Mouse (Mus musculus) neural tube, embryonic 15.5 days (tissue): ENCODE results near the gene Gpr173. TPM values are rescaled to one million over a fixed set of nuclear protein-coding genes. Genes with fewer than 3 reads are reported as not detected.
A peak's percentile ranks its signal among the peaks of the same experiment; 100 is the strongest.
"Not testable (repeated sequence)": the region's sequence is repeated elsewhere in the genome, so short reads cannot be mapped to it uniquely, and the experiment has no call there.

Experiments
- ATAC-seq: fragments of 200-750 bp; cut with Nextera tagmentation; 2 replicates; pipeline ENCODE4 v1.8.0; 2017; ENCODE audit warnings: mild to moderate bottlenecking, moderate TSS enrichment, moderate library complexity; ENCODE audit not compliant: low FRiP score
- H3K27ac ChIP-seq: fragments of 300-500 bp; sonication (generic); replicated peaks from 2 replicates; pipeline ENCODE4 v1.5.1; 2015; ENCODE audit warnings: mild to moderate bottlenecking, inconsistent platforms
- H3K27me3 ChIP-seq: fragments of 300-500 bp; sonication (generic); replicated peaks from 2 replicates; pipeline ENCODE4 v1.6.1; 2015; ENCODE audit warnings: inconsistent platforms
- H3K36me3 ChIP-seq: fragments of 300-500 bp; sonication (generic); 2 replicates; pipeline ENCODE4 v1.6.1; 2015; ENCODE audit warnings: inconsistent platforms
- H3K4me1 ChIP-seq: fragments of 300-500 bp; sonication (generic); 2 replicates; pipeline ENCODE4 v1.6.1; 2015; ENCODE audit warnings: inconsistent platforms
- H3K4me2 ChIP-seq: fragments of 300-500 bp; sonication (generic); 2 replicates; pipeline ENCODE4 v1.6.1; 2015; ENCODE audit warnings: inconsistent platforms, mild to moderate bottlenecking, moderate library complexity
- H3K4me3 ChIP-seq: fragments of 300-500 bp; sonication (generic); replicated peaks from 2 replicates; pipeline ENCODE4 v1.5.1; 2015; ENCODE audit warnings: mild to moderate bottlenecking, inconsistent platforms
- H3K9ac ChIP-seq: fragments of 300-500 bp; sonication (generic); replicated peaks from 2 replicates; pipeline ENCODE4 v1.6.1; 2015; ENCODE audit warnings: mild to moderate bottlenecking, inconsistent platforms
- H3K9me3 ChIP-seq: fragments of 300-500 bp; sonication (generic); replicated peaks from 2 replicates; pipeline ENCODE4 v1.6.1; 2016; ENCODE audit warnings: inconsistent platforms
- WGBS: fragments of 180-500 bp; shearing (Covaris S2); methylation state at CpG from one replicate; pipeline ENCODE4 v1.1.7; 2015; ENCODE audit warnings: mixed read lengths; 5-methylcytosine and 5-hydroxymethylcytosine counted together
- polyA plus RNA-seq: library from polyadenylated mRNA; unstranded; fragments of >200 nt; fragmentation: Nextera tagmentation; extraction: Ambion mirVana; gene quantifications from 2 replicates; pipeline ENCODE4 v1.2.1, GENCODE M21; 2015

Gene Gpr173
- polyA plus RNA-seq, 1 experiment from 2014 or later = 8.4 TPM

- Histone ChIP-seq H3K27me3 (peaks cover 40% of the 10 kb centered on the region), H3K9me3 (no peaks in the 10 kb centered on the region), H3K4me1 (peaks cover 38% of the 10 kb centered on the region), H3K9ac (peak overlapping the region; percentile 40), H3K36me3 (peaks cover 11% of the 10 kb centered on the region; the same call in 1 of the 2 replicates), H3K4me3 (peak overlapping the region; percentile 22), H3K27ac (peak overlapping the region; percentile 88), H3K4me2 (peak overlapping the region; percentile 56)
- WGBS = 15% methylated on average over 33 of the region's 33 CpGs
- ATAC-seq = peak; percentile 99
Measured at GRCm38 (mm10) chrX:152336546-152337332, 31.8 kb downstream of the Gpr173 start.

DNA sequence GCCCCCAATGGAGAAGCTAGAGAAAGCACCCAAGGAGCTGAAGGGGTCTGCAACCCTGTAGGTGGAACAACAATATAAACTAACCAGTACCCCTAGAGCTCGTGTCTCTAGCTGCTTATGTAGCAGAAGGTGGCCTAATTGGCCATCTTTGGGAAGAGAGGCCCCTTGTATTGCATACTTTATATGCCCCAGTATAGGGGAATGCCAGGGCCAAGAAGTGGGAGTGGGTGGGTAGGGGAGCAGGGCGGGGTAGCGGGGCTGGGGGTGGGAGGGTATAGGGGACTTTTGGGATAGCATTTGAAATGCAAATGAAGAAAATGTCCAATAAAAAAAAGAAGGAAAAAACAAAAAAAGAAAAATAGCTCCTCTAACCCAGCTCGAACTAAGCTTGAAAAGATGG, 32.4 kb downstream of the Gpr173 start:
- Histone ChIP-seq H3K27ac (peak overlapping the region; percentile 88), H3K36me3 (peaks cover 11% of the 10 kb centered on the region; the same call in 1 of the 2 replicates), H3K4me2 (peak overlapping the region; percentile 56; the same call in 1 of the 2 replicates), H3K4me1 (peaks cover 35% of the 10 kb centered on the region), H3K27me3 (peaks cover 40% of the 10 kb centered on the region)
- 59% methylated on average over 4 of the region's 4 CpGs for WGBS
- not testable (repeated sequence) for H3K9me3 ChIP-seq, H3K9ac ChIP-seq, H3K4me3 ChIP-seq
- peak; percentile 30 for ATAC-seq

DNA sequence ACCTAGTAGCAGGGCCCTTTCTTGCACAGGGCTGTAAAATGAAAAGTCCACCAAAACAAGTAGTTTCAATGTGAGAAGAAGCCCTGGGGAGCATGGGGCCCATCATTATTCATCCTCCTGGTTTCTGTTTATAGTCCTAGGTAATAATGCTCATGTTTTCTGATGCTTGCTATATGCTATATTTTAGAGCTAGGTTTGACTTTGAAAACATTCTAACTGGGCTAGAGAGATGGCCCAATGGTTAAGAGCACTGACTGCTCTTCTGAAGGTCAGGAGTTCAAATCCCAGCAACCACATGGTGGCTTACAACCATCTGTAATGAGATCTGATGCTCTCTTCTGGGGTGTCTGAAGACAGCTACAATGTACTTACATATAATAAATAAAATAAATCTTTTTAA, 39.1 kb downstream of the Gpr173 start:
- not testable (repeated sequence) for H3K27ac ChIP-seq, H3K4me2 ChIP-seq, H3K36me3 ChIP-seq, H3K9me3 ChIP-seq, ATAC-seq, H3K9ac ChIP-seq, H3K4me3 ChIP-seq
- H3K4me1 ChIP-seq = peaks cover 11% of the 10 kb centered on the region
- H3K27me3 ChIP-seq = peaks cover 46% of the 10 kb centered on the region

DNA sequence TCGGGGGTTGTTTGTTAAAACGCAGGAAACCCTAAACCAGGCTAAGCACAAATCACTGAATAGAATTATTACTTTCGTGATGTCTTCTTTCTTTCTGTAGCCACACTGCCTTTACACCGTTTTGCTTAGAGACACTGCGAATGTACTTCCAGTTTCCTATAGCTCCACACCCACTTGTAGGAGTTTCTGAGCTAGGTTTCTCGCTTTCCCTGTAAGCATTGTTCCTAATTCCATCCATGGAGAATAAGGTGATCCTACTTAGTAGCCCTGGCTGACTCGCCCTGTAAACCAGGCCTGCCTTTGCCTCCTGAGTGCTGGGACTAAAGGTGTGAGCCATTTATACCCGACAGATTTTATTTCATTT, 40.8 kb downstream of the Gpr173 start:
- Histone ChIP-seq H3K9ac (no peak overlapping the region; the same call in 1 of the 2 replicates), H3K9me3 (no peaks in the 10 kb centered on the region), H3K4me2 (peak overlapping the region; percentile 57), H3K4me3 (peak overlapping the region; percentile 53), H3K27me3 (peaks cover 38% of the 10 kb centered on the region), H3K27ac (peak overlapping the region; percentile 58), H3K4me1 (peaks cover 11% of the 10 kb centered on the region), H3K36me3 (no peaks in the 10 kb centered on the region)
- WGBS = 23% methylated on average over 8 of the region's 8 CpGs
- ATAC-seq = peak; percentile 11; the same call in 1 of the 2 replicates

DNA sequence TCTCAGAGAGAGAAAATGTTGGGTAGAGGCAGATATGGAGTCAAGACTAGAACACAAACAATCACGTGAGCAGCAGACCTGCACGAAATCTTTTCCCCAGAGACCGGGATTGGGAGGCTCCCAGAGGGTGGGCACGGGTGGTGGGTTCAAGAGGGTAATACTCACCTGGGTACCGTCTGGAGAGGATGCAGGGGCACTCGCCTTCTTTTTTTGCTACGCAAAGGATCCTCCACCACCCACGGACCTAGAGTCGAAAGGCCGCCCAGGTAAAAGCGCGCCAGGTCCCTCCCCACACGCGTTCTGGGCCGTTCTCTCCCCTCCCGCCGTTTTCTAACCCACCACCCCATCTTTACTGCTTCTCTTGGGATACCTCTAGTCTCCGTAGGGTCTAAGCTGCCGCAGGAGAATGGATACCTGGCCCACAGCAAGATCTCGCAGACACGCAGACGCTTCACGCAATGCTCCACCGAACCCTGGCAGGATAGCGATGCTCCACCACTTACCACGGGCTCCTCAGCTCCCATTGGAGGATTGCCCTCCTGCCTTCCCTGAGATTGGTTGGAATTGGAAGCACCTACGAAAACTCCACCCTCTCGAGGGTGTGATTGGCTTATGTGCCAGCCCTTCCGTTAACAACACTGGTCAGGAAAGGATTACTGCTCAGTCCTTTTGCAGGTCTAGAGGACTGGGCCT, 41.4 kb downstream of the Gpr173 start, which contains the start of gene Kantr:
Gene Kantr, minus strand, starts transcription at position 500 of the 693 bp plus-strand sequence.
- Histone ChIP-seq H3K4me3 (peak within 1 kb of the TSS; percentile 53), H3K27me3 (peaks cover 38% of the 10 kb centered on the region), H3K9ac (peak within 1 kb of the TSS; percentile 61), H3K27ac (peak within 1 kb of the TSS; percentile 77), H3K4me2 (peak within 1 kb of the TSS; percentile 57), H3K36me3 (no peaks in the 10 kb centered on the region), H3K4me1 (peaks cover 11% of the 10 kb centered on the region), H3K9me3 (no peaks in the 10 kb centered on the region)
- 22% methylated on average over 29 of the region's 29 CpGs for WGBS
- ATAC-seq = peak; percentile 100

GRCm38 (mm10) chrX:152323584-152323983, 44.9 kb downstream of the Gpr173 start:
- Histone ChIP-seq H3K4me1 (peaks cover 11% of the 10 kb centered on the region), H3K4me3 (no peak overlapping the region), H3K27me3 (peaks cover 23% of the 10 kb centered on the region), H3K27ac (no peak overlapping the region), H3K4me2 (no peak overlapping the region), H3K9ac (no peak overlapping the region), H3K36me3 (no peaks in the 10 kb centered on the region), H3K9me3 (no peaks in the 10 kb centered on the region)
- no peak for ATAC-seq
- WGBS = 100% methylated on average over 1 of the region's 1 CpGs

- H3K4me2 ChIP-seq = no peak overlapping the region
- no peak overlapping the region for H3K9ac ChIP-seq
- peaks cover 18% of the 10 kb centered on the region for H3K27me3 ChIP-seq
- WGBS = 53% methylated on average over 2 of the region's 2 CpGs
- no peak overlapping the region for H3K4me3 ChIP-seq
- no peak overlapping the region for H3K27ac ChIP-seq
- no peak for ATAC-seq
- no peaks in the 10 kb centered on the region for H3K9me3 ChIP-seq
- peaks cover 10% of the 10 kb centered on the region for H3K4me1 ChIP-seq
- H3K36me3 ChIP-seq = no peaks in the 10 kb centered on the region
Measured at GRCm38 (mm10) chrX:152322776-152323175, 45.7 kb downstream of the Gpr173 start.

DNA sequence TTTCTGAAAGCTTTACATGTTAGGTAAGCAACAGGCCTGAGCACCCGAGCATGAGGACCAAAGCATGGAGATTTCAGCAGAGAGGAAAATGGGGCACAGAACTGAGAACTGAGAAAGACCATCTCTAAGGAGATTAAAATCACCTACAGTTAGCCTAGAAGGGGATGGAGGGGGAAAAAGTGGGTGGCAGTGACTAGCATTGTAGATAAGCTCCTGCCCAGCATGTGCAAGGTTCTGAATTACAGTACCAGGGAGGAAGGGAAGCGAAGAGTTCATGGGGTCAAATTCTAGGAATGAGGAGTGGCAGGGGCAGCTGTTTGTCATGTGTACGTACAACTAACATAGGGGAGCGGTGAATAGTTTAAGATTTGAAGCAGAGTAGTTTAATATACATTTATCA, 48.0 kb downstream of the Gpr173 start:
- 93% methylated on average over 4 of the region's 4 CpGs for WGBS

DNA sequence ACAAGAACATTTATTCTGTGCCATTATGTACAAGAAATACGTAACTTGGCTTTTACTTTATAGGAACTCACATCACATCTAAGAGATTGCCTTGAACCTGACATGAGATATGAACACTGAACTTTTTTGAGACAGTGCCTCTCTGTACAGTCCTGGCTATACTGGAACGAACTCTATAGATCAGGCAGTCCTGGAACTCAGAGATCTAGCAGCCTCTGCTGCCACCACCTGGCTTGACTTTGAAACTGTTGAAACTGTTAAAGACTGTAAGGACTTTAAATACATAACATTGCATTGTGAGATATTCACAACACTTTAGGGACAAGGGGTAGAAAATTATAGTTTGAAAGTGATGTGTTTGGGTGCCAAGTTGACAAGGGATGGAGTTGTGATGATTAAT, 60.6 kb downstream of the Gpr173 start:
- WGBS = 56% methylated on average over 2 of the region's 2 CpGs
- Histone ChIP-seq H3K27me3 (peaks cover 22% of the 10 kb centered on the region), H3K4me1 (no peaks in the 10 kb centered on the region), H3K9me3 (no peaks in the 10 kb centered on the region), H3K36me3 (no peaks in the 10 kb centered on the region), H3K4me3 (no peak overlapping the region), H3K4me2 (no peak overlapping the region), H3K9ac (no peak overlapping the region), H3K27ac (no peak overlapping the region)
- ATAC-seq = no peak

More for the DNA sequence above, 48.0 kb downstream of the Gpr173 start:
- no peak overlapping the region for H3K9ac ChIP-seq
- no peak overlapping the region for H3K4me2 ChIP-seq
- no peak overlapping the region for H3K27ac ChIP-seq
- no peaks in the 10 kb centered on the region for H3K4me1 ChIP-seq
- ATAC-seq = no peak
- peaks cover 14% of the 10 kb centered on the region; the same call in 1 of the 2 replicates for H3K27me3 ChIP-seq
- H3K4me3 ChIP-seq = no peak overlapping the region
- no peaks in the 10 kb centered on the region for H3K36me3 ChIP-seq
- H3K9me3 ChIP-seq = no peaks in the 10 kb centered on the region

DNA sequence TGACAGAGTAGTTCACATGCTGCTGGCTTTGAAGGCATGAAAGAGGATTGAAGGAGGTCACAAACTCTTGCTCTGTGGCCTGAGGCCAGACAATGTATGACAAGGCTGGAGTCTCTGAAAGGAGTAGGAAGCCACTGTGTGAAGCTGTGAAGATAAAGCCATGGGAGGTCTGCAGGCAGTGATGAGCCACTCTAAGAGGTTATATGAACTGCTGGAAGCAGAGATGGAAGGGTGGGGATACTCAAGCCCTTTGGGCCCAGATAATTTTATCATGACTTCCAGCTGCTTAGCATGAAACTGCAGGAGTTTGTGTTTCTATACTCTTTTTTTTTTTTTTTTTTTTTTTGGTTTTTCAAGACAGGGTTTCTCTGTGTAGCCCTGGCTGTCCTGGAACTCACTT, 61.1 kb downstream of the Gpr173 start:
- no peak overlapping the region for H3K27ac ChIP-seq
- H3K9me3 ChIP-seq = no peaks in the 10 kb centered on the region
- H3K4me3 ChIP-seq = no peak overlapping the region
- H3K27me3 ChIP-seq = peaks cover 22% of the 10 kb centered on the region
- no peaks in the 10 kb centered on the region for H3K4me1 ChIP-seq
- H3K36me3 ChIP-seq = no peaks in the 10 kb centered on the region
- ATAC-seq = no peak
- H3K9ac ChIP-seq = no peak overlapping the region
- no peak overlapping the region for H3K4me2 ChIP-seq

DNA sequence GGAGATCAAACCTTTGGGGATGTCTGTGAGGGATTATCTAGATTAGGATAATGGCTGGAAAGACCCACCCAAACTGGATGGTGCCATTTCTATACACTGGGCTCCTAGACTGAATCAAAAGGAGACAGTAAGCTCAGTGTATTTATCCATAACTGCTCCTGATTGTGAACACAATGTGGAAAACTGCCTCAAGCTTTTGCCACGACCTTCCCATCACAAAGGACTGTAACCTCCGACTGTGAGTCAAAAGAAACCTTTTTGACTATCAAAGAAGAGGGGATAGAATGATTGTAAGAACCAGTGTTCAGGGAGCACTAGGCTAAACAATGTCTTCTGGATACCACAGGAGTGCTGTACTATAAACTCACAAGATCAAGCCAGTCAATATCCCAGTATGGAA, 62.3 kb downstream of the Gpr173 start:
- Histone ChIP-seq H3K36me3 (no peaks in the 10 kb centered on the region), H3K27me3 (peaks cover 31% of the 10 kb centered on the region), H3K4me2 (no peak overlapping the region), H3K27ac (no peak overlapping the region), H3K9me3 (no peaks in the 10 kb centered on the region), H3K4me1 (no peaks in the 10 kb centered on the region), H3K4me3 (no peak overlapping the region), H3K9ac (no peak overlapping the region)
- 69% methylated on average over 2 of the region's 2 CpGs for WGBS
- no peak for ATAC-seq
